Mouse (Mus musculus): ENCODE measurements at regions not wholly inside any gene's neighbourhood (a gene's known extent, or its start where the extent isn't known, plus 50 kb on each side); places are given as distances from the start of the nearest gene placed in this dataset.

- H3K36me3 ChIP-seq: no peaks in the 10 kb centered on the region
- H3K4me3 ChIP-seq: no peak overlapping the region
- no peaks in the 10 kb centered on the region for H3K9me3 ChIP-seq
- H3K27ac ChIP-seq: no peak overlapping the region
- no peak for DNase-seq (ENCODE audit: low spot score)
- no peaks in the 10 kb centered on the region for H3K4me1 ChIP-seq
- 64% methylated on average over 8 of the region's 8 CpGs for WGBS
- H3K27me3 ChIP-seq (ENCODE audit: insufficient read depth, poor library complexity, severe bottlenecking): peaks cover 12% of the 10 kb centered on the region
These were observed 124.6 kb upstream of the Zc3h12a start for GRCm38 (mm10) chr4:125252228-125252627.

GRCm38 (mm10) chr4:125249061-125249460 lies 121.4 kb upstream of the Zc3h12a start:
- Histone ChIP-seq H3K27ac (no peak overlapping the region), H3K9me3 (no peaks in the 10 kb centered on the region), H3K36me3 (no peaks in the 10 kb centered on the region), H3K4me3 (no peak overlapping the region), H3K27me3 (ENCODE audit: insufficient read depth, poor library complexity, severe bottlenecking) (peaks cover 5% of the 10 kb centered on the region; the same call in 1 of the 2 replicates), H3K4me1 (no peaks in the 10 kb centered on the region)
- no peak for DNase-seq (ENCODE audit: low spot score)
- WGBS: 70% methylated on average over 7 of the region's 7 CpGs

GRCm38 (mm10) chr4:125246171-125246570 lies 118.5 kb upstream of the Zc3h12a start:
- no peak overlapping the region for H3K4me3 ChIP-seq
- no peak overlapping the region for H3K27ac ChIP-seq
- DNase-seq (ENCODE audit: low spot score): no peak
- peaks cover 18% of the 10 kb centered on the region for H3K27me3 ChIP-seq (ENCODE audit: insufficient read depth, poor library complexity, severe bottlenecking)
- no peaks in the 10 kb centered on the region for H3K9me3 ChIP-seq
- H3K4me1 ChIP-seq: no peaks in the 10 kb centered on the region
- no peaks in the 10 kb centered on the region for H3K36me3 ChIP-seq
- WGBS: 17% methylated on average over 5 of the region's 5 CpGs

DNA sequence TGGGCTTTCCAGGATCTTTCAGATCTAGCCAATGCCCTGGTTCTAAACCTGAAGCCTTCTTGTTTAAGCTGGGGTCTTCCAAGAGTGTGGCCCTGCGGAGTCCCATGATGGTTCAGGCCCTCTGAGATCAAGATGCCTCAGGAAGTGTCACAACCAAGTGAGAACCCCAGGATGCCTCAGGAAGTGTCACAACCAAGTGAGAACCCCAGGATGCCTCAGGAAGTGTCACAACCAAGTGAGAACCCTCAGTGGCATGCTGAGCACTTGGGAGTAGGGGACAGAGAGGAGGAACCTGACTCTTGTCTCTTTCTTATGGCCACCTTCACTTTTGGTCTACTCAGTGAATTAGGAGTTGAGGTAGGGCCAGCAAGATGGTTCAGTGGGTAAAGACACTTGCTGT lies 114.9 kb upstream of the Zc3h12a start:
- WGBS: 29% methylated on average over 1 of the region's 1 CpGs
- Histone ChIP-seq H3K4me3 (no peak overlapping the region), H3K4me1 (no peaks in the 10 kb centered on the region)

GRCm38 (mm10) chr4:125241577-125242262 lies 114.1 kb upstream of the Zc3h12a start:
- Histone ChIP-seq H3K9me3 (no peaks in the 10 kb centered on the region), H3K27ac (no peak overlapping the region), H3K27me3 (ENCODE audit: insufficient read depth, poor library complexity, severe bottlenecking) (peaks cover 30% of the 10 kb centered on the region), H3K4me3 (no peak overlapping the region), H3K36me3 (no peaks in the 10 kb centered on the region), H3K4me1 (peaks cover 3% of the 10 kb centered on the region; the same call in 1 of the 2 replicates)
- 34% methylated on average over 7 of the region's 7 CpGs for WGBS
- no peak for DNase-seq (ENCODE audit: low spot score)

More for the DNA sequence above, 114.9 kb upstream of the Zc3h12a start:
- DNase-seq (ENCODE audit: low spot score): no peak
- Histone ChIP-seq H3K27ac (no peak overlapping the region), H3K9me3 (no peaks in the 10 kb centered on the region), H3K27me3 (ENCODE audit: insufficient read depth, poor library complexity, severe bottlenecking) (peaks cover 22% of the 10 kb centered on the region), H3K36me3 (no peaks in the 10 kb centered on the region)

GRCm38 (mm10) chr4:125231711-125232260 lies 104.1 kb upstream of the Zc3h12a start:
- Histone ChIP-seq H3K27ac (no peak overlapping the region), H3K9me3 (no peaks in the 10 kb centered on the region), H3K4me3 (no peak overlapping the region), H3K4me1 (peaks cover 2% of the 10 kb centered on the region; the same call in 1 of the 2 replicates), H3K36me3 (no peaks in the 10 kb centered on the region), H3K27me3 (ENCODE audit: insufficient read depth, poor library complexity, severe bottlenecking) (peaks cover 42% of the 10 kb centered on the region)
- DNase-seq (ENCODE audit: low spot score): no peak
- WGBS: 19% methylated on average over 12 of the region's 12 CpGs

- Histone ChIP-seq H3K4me3 (no peak overlapping the region), H3K27me3 (ENCODE audit: insufficient read depth, poor library complexity, severe bottlenecking) (peaks cover 37% of the 10 kb centered on the region), H3K9me3 (no peaks in the 10 kb centered on the region), H3K4me1 (no peaks in the 10 kb centered on the region), H3K27ac (no peak overlapping the region), H3K36me3 (no peaks in the 10 kb centered on the region)
- 86% methylated on average over 6 of the region's 6 CpGs for WGBS
- DNase-seq (ENCODE audit: low spot score): no peak
These were observed 99.6 kb upstream of the Zc3h12a start for GRCm38 (mm10) chr4:125227194-125227593.

GRCm38 (mm10) chr4:125222922-125223321 lies 95.3 kb upstream of the Zc3h12a start:
- Histone ChIP-seq H3K4me3 (no peak overlapping the region), H3K4me1 (no peaks in the 10 kb centered on the region), H3K27me3 (ENCODE audit: insufficient read depth, poor library complexity, severe bottlenecking) (peaks cover 17% of the 10 kb centered on the region; the same call in 1 of the 2 replicates), H3K27ac (no peak overlapping the region), H3K9me3 (no peaks in the 10 kb centered on the region), H3K36me3 (no peaks in the 10 kb centered on the region)
- DNase-seq (ENCODE audit: low spot score): no peak
- 82% methylated on average over 6 of the region's 6 CpGs for WGBS

- H3K27me3 ChIP-seq (ENCODE audit: insufficient read depth, poor library complexity, severe bottlenecking): peaks cover 17% of the 10 kb centered on the region; the same call in 1 of the 2 replicates
- no peak overlapping the region for H3K4me3 ChIP-seq
- no peak overlapping the region for H3K27ac ChIP-seq
- H3K4me1 ChIP-seq: no peaks in the 10 kb centered on the region
- no peak for DNase-seq (ENCODE audit: low spot score)
- 25% methylated on average over 7 of the region's 7 CpGs for WGBS
- no peaks in the 10 kb centered on the region for H3K9me3 ChIP-seq
- no peaks in the 10 kb centered on the region for H3K36me3 ChIP-seq
These were observed 92.7 kb upstream of the Zc3h12a start for GRCm38 (mm10) chr4:125220314-125220713.

- 78% methylated on average over 5 of the region's 5 CpGs for WGBS
- DNase-seq (ENCODE audit: low spot score): no peak
These were observed 91.6 kb upstream of the Zc3h12a start for GRCm38 (mm10) chr4:125219209-125219608.

GRCm38 (mm10) chr4:125214306-125214705 lies 86.7 kb upstream of the Zc3h12a start:
- WGBS: 61% methylated on average over 10 of the region's 10 CpGs
- H3K27me3 ChIP-seq (ENCODE audit: insufficient read depth, poor library complexity, severe bottlenecking): peaks cover 27% of the 10 kb centered on the region; the same call in 1 of the 2 replicates
- H3K9me3 ChIP-seq: no peaks in the 10 kb centered on the region
- H3K27ac ChIP-seq: no peak overlapping the region
- no peak overlapping the region for H3K4me3 ChIP-seq
- H3K4me1 ChIP-seq: no peaks in the 10 kb centered on the region
- H3K36me3 ChIP-seq: no peaks in the 10 kb centered on the region
- DNase-seq (ENCODE audit: low spot score): no peak

More at GRCm38 (mm10) chr4:125219209-125219608, 91.6 kb upstream of the Zc3h12a start:
- no peak overlapping the region for H3K4me3 ChIP-seq
- no peaks in the 10 kb centered on the region for H3K36me3 ChIP-seq
- H3K9me3 ChIP-seq: no peaks in the 10 kb centered on the region
- no peak overlapping the region for H3K27ac ChIP-seq
- no peaks in the 10 kb centered on the region for H3K4me1 ChIP-seq
- peaks cover 13% of the 10 kb centered on the region; the same call in 1 of the 2 replicates for H3K27me3 ChIP-seq (ENCODE audit: insufficient read depth, poor library complexity, severe bottlenecking)

DNA sequence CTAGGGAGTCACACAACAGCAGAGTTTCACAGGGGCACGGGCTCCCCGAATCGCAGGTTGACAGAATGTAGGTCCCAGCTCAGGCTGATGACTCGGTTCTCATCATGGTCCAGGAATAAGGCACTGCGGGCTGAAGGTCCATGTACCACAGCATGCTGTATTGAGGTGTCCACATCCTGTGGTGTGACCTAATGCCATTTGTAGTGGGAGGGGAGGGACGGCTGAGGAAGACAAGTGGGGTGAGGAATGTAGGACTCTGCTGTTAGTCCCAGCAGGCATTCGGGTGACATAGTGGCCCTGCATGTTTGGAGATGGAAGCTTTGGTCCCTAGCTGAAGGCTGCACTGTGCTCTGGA lies 84.5 kb upstream of the Zc3h12a start:
- Histone ChIP-seq H3K9me3 (no peaks in the 10 kb centered on the region), H3K4me3 (no peak overlapping the region), H3K4me1 (no peaks in the 10 kb centered on the region), H3K36me3 (no peaks in the 10 kb centered on the region), H3K27ac (no peak overlapping the region), H3K27me3 (ENCODE audit: insufficient read depth, poor library complexity, severe bottlenecking) (peaks cover 27% of the 10 kb centered on the region; the same call in 1 of the 2 replicates)
- 17% methylated on average over 7 of the region's 7 CpGs for WGBS
- DNase-seq (ENCODE audit: low spot score): no peak

GRCm38 (mm10) chr4:125211459-125212175 lies 84.0 kb upstream of the Zc3h12a start:
- no peak for DNase-seq (ENCODE audit: low spot score)

More at GRCm38 (mm10) chr4:125211459-125212175, 84.0 kb upstream of the Zc3h12a start:
- peaks cover 27% of the 10 kb centered on the region; the same call in 1 of the 2 replicates for H3K27me3 ChIP-seq (ENCODE audit: insufficient read depth, poor library complexity, severe bottlenecking)
- 30% methylated on average over 4 of the region's 4 CpGs for WGBS
- H3K36me3 ChIP-seq: no peaks in the 10 kb centered on the region
- no peak overlapping the region for H3K27ac ChIP-seq
- no peaks in the 10 kb centered on the region for H3K9me3 ChIP-seq
- H3K4me3 ChIP-seq: no peak overlapping the region
- H3K4me1 ChIP-seq: no peaks in the 10 kb centered on the region

Data from heart, embryonic 10.5 days (tissue).